ENCODE assay signal across 31 mouse cellular contexts in the genomic region with DNA sequence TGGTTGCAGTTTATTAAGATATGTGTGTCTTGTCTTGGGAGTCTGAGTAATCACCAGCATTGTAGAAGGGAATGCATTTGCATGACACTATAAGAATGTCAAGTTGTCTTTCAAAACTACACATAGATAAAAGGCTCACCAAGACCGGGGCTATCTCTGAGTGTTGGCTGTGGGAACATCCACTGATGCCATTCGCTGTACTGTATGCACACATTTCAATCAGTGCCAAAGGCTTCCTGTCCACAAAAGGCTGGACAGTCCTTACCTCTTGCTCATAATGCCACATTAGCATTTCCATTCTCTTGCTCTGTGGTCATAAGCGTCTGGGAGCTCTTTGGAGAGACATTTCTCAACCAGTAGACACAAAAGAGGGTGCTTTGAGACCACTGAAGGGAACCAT.
A peak's percentile ranks its signal among the peaks of the same experiment; 100 is the strongest.
DNase-seq lines count a peak whose midpoint lies in the region; ATAC-seq and TF ChIP-seq lines count a peak whose summit lies in the region.
"Had no signal": no experiment of that assay in that cellular context is flagged by ENCODE, and none has a peak within 500 bp of the region (broad histone marks: within the 10 kb centered on the region; RNA-seq: fewer than 3 reads in every experiment).

No protein-coding gene starts in this region.

- H3K4me3 ChIP-seq in forebrain, embryonic 14.5 days (ENCODE audit: low read depth, low read length): no peak overlapping the region
- no peak overlapping the region for H3K4me3 ChIP-seq in forebrain, embryonic 15.5 days
- no peak overlapping the region for H3K4me3 ChIP-seq in midbrain, embryonic 11.5 days (ENCODE audit: low read depth, low read length)
- no peak overlapping the region for H3K4me3 ChIP-seq in midbrain, embryonic 15.5 days
- H3K4me3 ChIP-seq in hindbrain, embryonic 14.5 days (replicated peaks; ENCODE audit: low read length): no peak overlapping the region
- H3K4me3 ChIP-seq: embryonic facial prominence, embryonic 10.5 days; embryonic facial prominence, embryonic 13.5 days; erythroblast, embryonic 14.5 days; heart, adult 2 months; heart, embryonic 10.5 days; heart, embryonic 13.5 days had no signal

- DNase-seq in forebrain, embryonic 14.5 days (ENCODE audit: low spot score): peak; percentile 5
- DNase-seq in midbrain, embryonic 11.5 days (ENCODE audit: low spot score, missing footprints): no peak
- peak; percentile 29 for DNase-seq in brain, embryonic 14.5 days (ENCODE audit: low read depth)
- no peak for DNase-seq in hindbrain, embryonic 14.5 days (ENCODE audit: low spot score)
- no peak for DNase-seq in left cerebral cortex, adult 9 months (ENCODE audit: low spot score in 2 of 2)
- DNase-seq: adrenal gland, postnatal 14 days; B cell, adult 2 months; cerebellum, adult 11-12 months; cerebellum, adult 8-10 months; cerebellum, postnatal 10 days; cerebellum, postnatal 36 days; embryo, embryonic 11 days; gastrocnemius, postnatal 10 days; gastrocnemius, postnatal 36 days; heart, adult 2 months; heart, postnatal 14 days; kidney, adult 18-20 months had no signal

- H3K4me2 ChIP-seq in forebrain, embryonic 14.5 days (ENCODE audit: low read length): no peak overlapping the region
- H3K4me2 ChIP-seq in forebrain, embryonic 15.5 days (replicated peaks): no peak overlapping the region
- H3K4me2 ChIP-seq in midbrain, embryonic 11.5 days: no peak overlapping the region
- H3K4me2 ChIP-seq in midbrain, embryonic 15.5 days: no peak overlapping the region
- H3K4me2 ChIP-seq in hindbrain, embryonic 14.5 days (replicated peaks): no peak overlapping the region
- H3K4me2 ChIP-seq: embryonic facial prominence, embryonic 13.5 days; heart, embryonic 13.5 days had no signal

- H3K9me3 ChIP-seq in forebrain, embryonic 14.5 days (replicated peaks; ENCODE audit: control insufficient read depth, low read length): no peaks in the 10 kb centered on the region
- no peaks in the 10 kb centered on the region for H3K9me3 ChIP-seq in forebrain, embryonic 15.5 days
- H3K9me3 ChIP-seq in midbrain, embryonic 11.5 days (ENCODE audit: control insufficient read depth, low read length): no peaks in the 10 kb centered on the region
- H3K9me3 ChIP-seq in midbrain, embryonic 15.5 days: no peaks in the 10 kb centered on the region
- no peaks in the 10 kb centered on the region for H3K9me3 ChIP-seq in hindbrain, embryonic 14.5 days (ENCODE audit: control insufficient read depth, low read length)
- H3K9me3 ChIP-seq: embryonic facial prominence, embryonic 10.5 days; embryonic facial prominence, embryonic 13.5 days; heart, embryonic 10.5 days; heart, embryonic 13.5 days had no signal

- peak; percentile 40; the same call in 1 of the 2 replicates for ATAC-seq in forebrain, embryonic 14.5 days
- ATAC-seq in forebrain, embryonic 15.5 days (replicated peaks): no peak
- ATAC-seq in midbrain, embryonic 11.5 days (ENCODE audit: low FRiP score): peak; percentile 79
- ATAC-seq in midbrain, embryonic 15.5 days (replicated peaks): no peak
- 0 out of 2 replicates have a peak, but pooled peaks have one; percentile 37 for ATAC-seq in hindbrain, embryonic 14.5 days (ENCODE audit: low FRiP score)
- no peak for ATAC-seq in megakaryocyte progenitor cell, adult 5-6 weeks (replicated peaks; ENCODE audit: poor library complexity)
- ATAC-seq: forebrain, embryonic 16.5 days; inflammation-experienced regulatory T-cells, adult 6 months; intestine, embryonic 16.5 days; Patski had no signal

- H3K27ac ChIP-seq in forebrain, embryonic 14.5 days (ENCODE audit: low read depth, low read length): no peak overlapping the region
- H3K27ac ChIP-seq in forebrain, embryonic 15.5 days (replicated peaks): no peak overlapping the region
- no peak overlapping the region for H3K27ac ChIP-seq in midbrain, embryonic 11.5 days (ENCODE audit: low read depth, low read length)
- no peak overlapping the region for H3K27ac ChIP-seq in midbrain, embryonic 15.5 days
- no peak overlapping the region for H3K27ac ChIP-seq in hindbrain, embryonic 14.5 days
- H3K27ac ChIP-seq: embryonic facial prominence, embryonic 10.5 days; embryonic facial prominence, embryonic 13.5 days; heart, adult 2 months; heart, embryonic 10.5 days; heart, embryonic 13.5 days had no signal

- no peak for TF ChIP-seq POLR2A in brain, embryonic 14.5 days (IDR thresholded peaks at IDR 0.05; ENCODE audit: borderline replicate concordance, extremely low read depth, insufficient read depth, insufficient read length, poor library complexity, severe bottlenecking)

- H3K36me3 ChIP-seq in forebrain, embryonic 14.5 days (ENCODE audit: control insufficient read depth, insufficient read depth, low read length): no peaks in the 10 kb centered on the region
- H3K36me3 ChIP-seq in forebrain, embryonic 15.5 days: no peaks in the 10 kb centered on the region
- no peaks in the 10 kb centered on the region for H3K36me3 ChIP-seq in midbrain, embryonic 11.5 days (ENCODE audit: control insufficient read depth, insufficient read depth, low read length)
- H3K36me3 ChIP-seq in midbrain, embryonic 15.5 days (replicated peaks): no peaks in the 10 kb centered on the region
- H3K36me3 ChIP-seq in hindbrain, embryonic 14.5 days (replicated peaks; ENCODE audit: control insufficient read depth, insufficient read depth): no peaks in the 10 kb centered on the region
- H3K36me3 ChIP-seq: embryonic facial prominence, embryonic 10.5 days; embryonic facial prominence, embryonic 13.5 days; G1E; heart, embryonic 10.5 days; heart, embryonic 13.5 days had no signal

- H3K27me3 ChIP-seq in forebrain, embryonic 14.5 days (replicated peaks; ENCODE audit: control insufficient read depth, insufficient read depth, low read length): no peaks in the 10 kb centered on the region
- no peaks in the 10 kb centered on the region for H3K27me3 ChIP-seq in forebrain, embryonic 15.5 days
- no peaks in the 10 kb centered on the region for H3K27me3 ChIP-seq in midbrain, embryonic 11.5 days (ENCODE audit: control insufficient read depth, insufficient read depth, low read length)
- H3K27me3 ChIP-seq in midbrain, embryonic 15.5 days (replicated peaks): no peaks in the 10 kb centered on the region
- H3K27me3 ChIP-seq in hindbrain, embryonic 14.5 days (ENCODE audit: control insufficient read depth, insufficient read depth, low read length): no peaks in the 10 kb centered on the region
- H3K27me3 ChIP-seq: CH12.LX; embryonic facial prominence, embryonic 13.5 days; Patski had no signal

- no peak overlapping the region for H3K9ac ChIP-seq in forebrain, embryonic 14.5 days (ENCODE audit: low read length)
- H3K9ac ChIP-seq in forebrain, embryonic 15.5 days (replicated peaks): no peak overlapping the region
- no peak overlapping the region for H3K9ac ChIP-seq in midbrain, embryonic 11.5 days (ENCODE audit: low read length)
- no peak overlapping the region for H3K9ac ChIP-seq in midbrain, embryonic 15.5 days
- H3K9ac ChIP-seq in hindbrain, embryonic 14.5 days: no peak overlapping the region
- H3K9ac ChIP-seq: embryonic facial prominence, embryonic 13.5 days; heart, embryonic 13.5 days had no signal

- H3K4me1 ChIP-seq in forebrain, embryonic 14.5 days (ENCODE audit: control insufficient read depth, insufficient read depth, low read length): no peaks in the 10 kb centered on the region
- no peaks in the 10 kb centered on the region for H3K4me1 ChIP-seq in forebrain, embryonic 15.5 days
- no peaks in the 10 kb centered on the region for H3K4me1 ChIP-seq in midbrain, embryonic 11.5 days (ENCODE audit: control insufficient read depth, insufficient read depth, low read length)
- H3K4me1 ChIP-seq in midbrain, embryonic 15.5 days: no peaks in the 10 kb centered on the region
- H3K4me1 ChIP-seq in hindbrain, embryonic 14.5 days (replicated peaks; ENCODE audit: control insufficient read depth, insufficient read depth, low read length): no peaks in the 10 kb centered on the region
- H3K4me1 ChIP-seq: embryonic facial prominence, embryonic 10.5 days; embryonic facial prominence, embryonic 13.5 days; heart, embryonic 10.5 days; heart, embryonic 13.5 days had no signal

- WGBS in forebrain, embryonic 14.5 days: 44% methylated on average over 3 of the region's 3 CpGs
- whole genome bisulfite sequencing in forebrain, embryonic 15.5 days: 38% methylated on average over 3 of the region's 3 CpGs
- WGBS in midbrain, embryonic 11.5 days: 65% methylated on average over 3 of the region's 3 CpGs
- WGBS in midbrain, embryonic 15.5 days: 36% methylated on average over 3 of the region's 3 CpGs
- WGBS in hindbrain, embryonic 14.5 days: 33% methylated on average over 3 of the region's 3 CpGs

- no peak for TF ChIP-seq CTCF in brain, embryonic 14.5 days (IDR thresholded peaks at IDR 0.05; ENCODE audit: borderline replicate concordance, extremely low read depth, insufficient read depth, insufficient read length)

Comparison
In these comparisons a context has a peak if more than half of its experiments do, and no peak if none do; other contexts are left out.
1. ATAC-seq: peak in forebrain, embryonic 14.5 days (single experiment), midbrain, embryonic 11.5 days (single experiment) and hindbrain, embryonic 14.5 days (single experiment); none in forebrain, embryonic 15.5 days (single experiment), midbrain, embryonic 15.5 days (single experiment) and megakaryocyte progenitor cell, adult 5-6 weeks (single experiment).
2. DNase-seq: peak in forebrain, embryonic 14.5 days (single experiment) and brain, embryonic 14.5 days (single experiment); none in midbrain, embryonic 11.5 days (single experiment), hindbrain, embryonic 14.5 days (single experiment) and left cerebral cortex, adult 9 months (0 of 2).